Mouse (Mus musculus): ENCODE data around the gene Arhgap44. TPM values are rescaled to one million over a fixed set of nuclear protein-coding genes. Genes with fewer than 3 reads are reported as not detected.
A peak's percentile ranks its signal among the peaks of the same experiment; 100 is the strongest.

Gene Arhgap44
- total RNA-seq, 2 experiments from 2014 or later, result 6.0 to 7.7 TPM

DNA sequence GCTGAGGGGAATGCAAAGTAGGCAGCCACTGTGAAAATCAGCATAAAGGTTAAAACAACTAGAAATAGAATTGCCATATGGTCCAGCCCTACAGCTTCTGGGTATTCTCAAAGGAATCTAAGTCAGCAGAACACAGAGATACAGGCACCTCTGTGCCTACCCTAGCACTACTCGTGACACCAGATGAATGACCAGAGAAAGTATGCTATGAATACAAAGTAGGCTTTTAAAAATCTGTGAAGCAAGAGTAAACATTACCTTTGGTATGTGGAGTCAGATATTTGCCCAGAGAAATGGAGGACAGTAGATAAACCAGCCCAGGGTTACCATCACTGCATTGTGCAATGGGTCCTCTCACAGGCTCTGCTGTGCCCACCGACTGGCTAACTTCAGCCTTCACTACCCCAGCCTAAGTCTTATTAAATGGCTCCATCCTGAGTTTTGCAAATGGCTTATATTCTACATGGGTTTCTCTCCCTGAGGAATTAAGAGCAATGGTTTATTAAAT is 25.6 kb downstream of the Arhgap44 start:
- no peak for DNase-seq

GRCm38 (mm10) chr11:65135251-65135739 is 27.5 kb downstream of the Arhgap44 start:
- DNase-seq, result no peak

DNA sequence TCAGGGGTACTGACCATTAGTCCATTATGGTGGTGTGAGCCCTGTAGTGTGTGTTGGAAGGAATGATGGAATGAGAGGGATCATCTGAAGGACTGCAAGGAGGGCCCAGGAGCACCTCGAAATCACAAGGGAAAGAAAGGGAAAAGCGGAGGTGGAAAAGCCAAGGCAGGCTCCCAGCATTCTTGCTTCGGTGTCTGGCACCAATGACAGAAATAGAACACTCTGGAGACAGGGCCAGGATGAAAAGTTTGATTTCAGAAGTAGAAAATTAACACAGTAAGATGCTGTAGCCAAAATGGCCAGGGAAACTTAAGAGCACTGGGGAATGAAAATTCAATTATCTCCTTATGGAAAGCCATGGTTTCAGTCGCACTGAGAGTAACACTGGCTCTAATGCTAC is 29.1 kb downstream of the Arhgap44 start:
- DNase-seq, result no peak

DNA sequence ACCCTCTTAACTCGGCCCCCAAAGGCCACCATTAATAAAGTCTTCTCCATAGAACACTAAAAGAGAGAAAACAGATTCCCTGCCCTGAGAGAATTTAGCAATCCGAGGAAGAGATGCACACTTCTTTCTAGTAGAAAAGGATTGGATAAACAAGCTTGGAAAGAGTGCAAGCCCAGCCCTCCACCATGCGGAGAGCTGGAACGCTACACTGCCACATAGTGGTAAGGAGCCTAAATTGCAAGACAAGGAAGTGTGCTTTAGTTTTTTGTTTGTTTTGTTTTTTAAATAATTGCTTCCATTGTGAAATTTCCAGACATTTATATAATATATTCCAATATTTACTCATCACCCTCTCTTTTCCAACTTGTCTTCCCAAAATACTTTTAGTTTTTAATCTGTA is 33.7 kb downstream of the Arhgap44 start:
- DNase-seq, result no peak

DNA sequence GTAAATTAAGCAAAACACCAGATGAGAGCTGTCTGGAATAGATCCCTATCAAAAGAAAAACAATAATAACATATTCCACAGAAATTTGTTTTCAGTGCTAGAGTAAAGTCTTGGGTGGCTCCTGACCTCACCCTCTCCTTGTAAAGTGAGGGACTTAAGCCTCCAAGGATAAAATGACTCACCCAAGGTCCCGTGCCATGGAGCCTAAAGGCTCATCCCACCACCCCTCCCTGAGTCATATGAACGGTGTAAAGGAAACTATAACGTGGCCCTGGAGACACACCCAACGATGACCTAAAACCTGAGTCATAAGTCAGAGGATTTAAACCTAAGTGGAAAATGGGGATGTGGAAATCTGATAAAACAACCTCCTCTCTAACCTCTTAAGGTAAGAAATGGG is 34.1 kb downstream of the Arhgap44 start:
- no peak for DNase-seq

- peak; percentile 25 for DNase-seq
Observed at GRCm38 (mm10) chr11:65126566-65126965, 36.2 kb downstream of the Arhgap44 start.

DNA sequence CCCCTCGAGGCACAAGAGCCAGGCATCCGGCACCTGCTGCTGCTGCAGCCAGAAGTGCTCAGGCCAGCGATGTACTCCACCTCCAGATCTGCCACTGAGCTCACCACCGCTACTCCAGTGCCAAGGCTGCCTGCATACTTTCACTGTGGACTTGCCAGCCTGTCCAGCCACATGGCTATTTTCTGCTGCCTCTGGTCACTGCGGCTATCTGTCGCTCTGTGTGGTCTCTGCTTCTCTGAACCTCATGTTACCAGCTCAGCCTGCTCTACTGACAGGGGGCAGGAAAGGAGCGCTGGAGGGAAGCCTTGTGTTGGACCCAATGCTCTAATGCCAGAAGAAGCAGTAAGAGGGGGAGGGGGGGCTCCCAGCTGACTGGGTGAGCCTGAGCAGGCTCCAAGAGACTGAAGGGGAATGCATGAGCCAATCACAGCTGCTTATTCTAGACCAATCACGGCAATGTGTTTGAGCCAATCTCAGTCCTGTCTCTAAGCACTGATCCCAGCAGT is 37.8 kb downstream of the Arhgap44 start:
- peak; percentile 24 for DNase-seq

- no peak for DNase-seq
Observed at GRCm38 (mm10) chr11:65120276-65120675, 42.5 kb downstream of the Arhgap44 start.

DNA sequence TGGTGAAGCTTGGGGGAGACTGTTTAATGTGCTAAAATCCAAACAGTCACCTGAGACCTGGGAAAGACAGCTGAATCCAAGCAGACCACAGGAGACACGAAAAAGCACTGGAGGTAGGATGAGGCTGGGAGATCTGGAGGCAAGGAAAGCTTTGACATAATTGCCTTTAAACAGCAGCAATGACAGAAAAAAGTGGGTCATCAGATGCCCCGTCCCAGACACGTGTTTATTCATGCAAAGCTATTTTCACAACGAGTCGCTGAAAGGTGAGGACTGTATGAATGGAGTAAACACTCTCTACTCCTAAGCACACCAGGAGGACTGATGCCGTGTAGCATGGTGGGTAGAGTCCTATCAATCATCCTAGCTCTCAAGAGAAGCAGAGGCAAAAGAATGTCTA is 47.0 kb downstream of the Arhgap44 start:
- no peak for DNase-seq

DNA sequence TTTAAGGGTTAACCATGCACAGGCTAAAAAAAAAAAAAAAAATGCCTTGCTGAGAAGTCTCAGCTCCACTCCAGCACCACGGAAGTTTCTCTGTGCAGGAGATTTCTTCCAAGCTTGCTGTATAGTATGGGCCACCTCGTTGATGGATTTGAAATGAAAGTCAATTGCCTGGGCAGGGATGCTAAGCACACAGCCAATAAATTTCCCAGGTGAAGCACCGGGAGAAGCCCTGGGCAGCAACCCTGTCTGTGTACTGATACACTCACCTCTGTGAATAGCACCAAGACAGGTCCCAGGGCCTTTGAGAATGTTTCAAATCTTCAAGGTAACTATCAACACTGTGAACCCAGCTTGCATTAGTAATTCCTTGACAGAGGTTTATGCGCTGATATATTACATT is 50.7 kb downstream of the Arhgap44 start:
- DNase-seq, result no peak

GRCm38 (mm10) chr11:65111651-65112050 is 51.1 kb downstream of the Arhgap44 start:
- DNase-seq, result no peak

DNA sequence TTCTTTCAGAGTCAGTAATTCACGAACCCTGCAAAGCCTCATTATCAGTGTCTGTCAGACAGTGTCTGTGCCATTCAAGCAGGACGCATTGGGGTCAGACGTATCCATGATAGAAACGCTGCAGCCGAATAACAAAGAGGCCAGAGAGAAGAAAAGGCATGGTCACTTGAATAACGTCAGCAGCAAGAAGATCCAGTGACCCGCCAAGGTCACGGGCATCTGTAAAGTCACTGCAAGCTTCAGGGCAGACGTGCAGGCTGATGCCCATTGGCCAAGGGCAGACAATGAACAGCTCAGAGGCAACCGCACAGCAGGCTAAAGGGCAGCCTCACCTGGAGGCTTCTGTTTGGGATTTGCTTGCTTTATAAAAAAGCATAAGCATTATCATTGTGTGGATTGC is 52.7 kb downstream of the Arhgap44 start:
- no peak for DNase-seq

GRCm38 (mm10) chr11:65107734-65108171 is 55.0 kb downstream of the Arhgap44 start:
- no peak for DNase-seq

- no peak for DNase-seq
Observed at GRCm38 (mm10) chr11:65107151-65107550, 55.6 kb downstream of the Arhgap44 start.

GRCm38 (mm10) chr11:65104076-65104475 is 58.7 kb downstream of the Arhgap44 start:
- DNase-seq, result no peak

GRCm38 (mm10) chr11:65101206-65101605 is 61.6 kb downstream of the Arhgap44 start:
- DNase-seq, result no peak

- no peak for DNase-seq
Observed at GRCm38 (mm10) chr11:65100031-65100430, 62.7 kb downstream of the Arhgap44 start.

GRCm38 (mm10) chr11:65097526-65098070 is 65.2 kb downstream of the Arhgap44 start:
- no peak for DNase-seq

GRCm38 (mm10) chr11:65096866-65097265 is 65.9 kb downstream of the Arhgap44 start:
- no peak for DNase-seq

- no peak for DNase-seq
Observed at GRCm38 (mm10) chr11:65092851-65093250, 69.9 kb downstream of the Arhgap44 start.

DNA sequence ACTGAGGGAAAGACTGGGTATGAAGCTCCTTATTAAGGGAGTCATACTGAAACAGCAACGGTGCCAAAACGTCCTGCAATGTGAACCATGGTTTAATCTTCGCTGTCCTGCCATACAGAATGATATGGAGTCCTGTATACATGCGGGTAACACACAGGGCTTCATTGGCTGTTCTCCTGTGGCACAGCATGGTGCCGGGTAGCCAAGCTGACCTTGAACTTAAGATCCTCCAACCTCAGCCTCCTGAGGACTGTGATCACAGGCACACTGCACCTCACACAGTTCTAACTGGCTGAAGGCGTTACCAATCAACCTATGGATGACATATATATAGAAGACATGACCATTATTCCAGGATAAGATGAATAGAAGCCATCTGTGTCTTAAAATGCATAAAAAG is 72.4 kb downstream of the Arhgap44 start:
- no peak for DNase-seq

DNA sequence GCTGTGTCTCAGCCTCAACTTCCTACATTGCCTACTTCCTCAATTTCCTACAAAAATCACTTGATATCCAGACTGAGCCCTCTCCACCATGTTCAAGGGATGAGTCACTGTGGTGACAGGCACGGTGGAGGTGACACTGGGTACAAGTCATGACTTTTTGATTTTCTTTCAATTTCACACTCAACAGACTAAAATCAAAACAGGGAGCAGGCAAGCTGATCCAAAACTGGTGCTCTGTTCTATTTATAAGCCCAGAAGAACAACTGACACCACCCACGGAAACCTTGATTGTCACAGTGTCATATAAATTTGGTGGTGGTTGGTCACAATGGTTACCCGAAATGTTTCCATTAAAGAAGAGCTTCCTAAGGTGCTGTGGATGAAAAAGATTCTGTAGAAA is 72.8 kb downstream of the Arhgap44 start:
- no peak for DNase-seq

- DNase-seq, result no peak
Observed at GRCm38 (mm10) chr11:65089282-65089681, 73.5 kb downstream of the Arhgap44 start.

All from gastrocnemius, postnatal 10 days (tissue).